Mouse (Mus musculus) brain, embryonic 14.5 days (tissue): ENCODE data around the gene Polr2f.

ENCODE experiments used
- CTCF ChIP-seq: fragments of 200-500 bp; IDR thresholded peaks from 2 replicates; pipeline ENCODE4 v1.5.1; 2012; ENCODE audit warnings: inconsistent platforms, mild to moderate bottlenecking, moderate library complexity, borderline replicate concordance; ENCODE audit not compliant: insufficient read depth, insufficient read length; ENCODE audit errors: extremely low read depth
- POLR2A ChIP-seq: fragments of 200-500 bp; IDR thresholded peaks from 2 replicates; pipeline ENCODE4 v1.6.1; 2012; ENCODE audit warnings: mild to moderate bottlenecking, inconsistent platforms, borderline replicate concordance; ENCODE audit not compliant: poor library complexity, insufficient read depth, insufficient read length, severe bottlenecking; ENCODE audit errors: extremely low read depth

DNA sequence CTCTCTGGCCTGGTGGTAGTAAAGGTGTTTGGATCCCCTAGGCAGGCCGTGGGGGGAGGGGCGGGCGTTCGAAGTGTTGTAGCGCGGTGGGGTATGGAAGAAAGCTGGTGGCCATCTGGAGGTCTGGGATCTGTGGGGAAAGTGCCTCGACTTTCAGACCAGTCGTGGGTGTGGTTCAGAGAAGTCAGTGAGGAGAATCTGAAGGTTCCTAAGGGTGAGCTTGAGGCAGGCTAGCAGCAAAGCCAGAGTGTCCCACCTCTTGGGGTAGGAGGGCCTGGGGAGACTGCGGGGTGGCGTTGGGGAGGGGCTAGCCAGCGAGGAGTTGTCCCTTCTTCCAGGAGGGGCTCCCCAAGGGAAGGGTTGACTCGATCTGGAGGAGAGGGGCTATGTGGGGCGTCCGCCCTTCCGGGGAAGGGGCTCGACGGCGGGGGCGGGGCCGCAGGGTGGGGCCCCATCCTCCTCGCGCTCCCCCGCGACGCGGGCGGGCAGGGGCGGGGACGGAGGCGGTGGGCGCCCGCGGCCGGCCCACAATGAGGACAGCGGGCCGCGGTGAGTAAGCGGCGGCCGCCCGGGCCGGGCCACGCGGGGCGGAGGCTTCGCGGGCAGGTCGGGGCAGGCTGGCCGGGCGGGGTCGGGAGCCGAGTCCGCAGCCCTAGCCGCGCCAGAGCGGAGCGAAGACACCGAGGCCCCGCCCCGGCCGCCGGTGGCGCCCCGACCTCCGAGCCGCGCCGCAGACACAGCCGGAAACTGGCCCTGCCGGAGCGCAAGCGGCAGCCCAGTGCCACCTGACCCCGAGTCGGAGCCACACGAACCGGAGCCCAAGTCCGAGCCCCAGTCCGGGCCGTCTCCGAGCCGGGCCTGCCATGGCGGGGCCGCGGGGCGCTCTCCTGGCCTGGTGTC lies 32.1 kb upstream of the Polr2f start, which contains the start of gene Micall1:
- TF ChIP-seq CTCF (no peak), POLR2A (peak; percentile 29; the same call in 1 of the 2 replicates)
